Mouse (Mus musculus): ENCODE measurements around the gene Pkd1. TPM values are rescaled to one million over a fixed set of nuclear protein-coding genes. Genes with fewer than 3 reads are reported as not detected.

Gene Pkd1
- polyA plus RNA-seq, 1 experiment from 2014 or later = 12.3 TPM

DNA sequence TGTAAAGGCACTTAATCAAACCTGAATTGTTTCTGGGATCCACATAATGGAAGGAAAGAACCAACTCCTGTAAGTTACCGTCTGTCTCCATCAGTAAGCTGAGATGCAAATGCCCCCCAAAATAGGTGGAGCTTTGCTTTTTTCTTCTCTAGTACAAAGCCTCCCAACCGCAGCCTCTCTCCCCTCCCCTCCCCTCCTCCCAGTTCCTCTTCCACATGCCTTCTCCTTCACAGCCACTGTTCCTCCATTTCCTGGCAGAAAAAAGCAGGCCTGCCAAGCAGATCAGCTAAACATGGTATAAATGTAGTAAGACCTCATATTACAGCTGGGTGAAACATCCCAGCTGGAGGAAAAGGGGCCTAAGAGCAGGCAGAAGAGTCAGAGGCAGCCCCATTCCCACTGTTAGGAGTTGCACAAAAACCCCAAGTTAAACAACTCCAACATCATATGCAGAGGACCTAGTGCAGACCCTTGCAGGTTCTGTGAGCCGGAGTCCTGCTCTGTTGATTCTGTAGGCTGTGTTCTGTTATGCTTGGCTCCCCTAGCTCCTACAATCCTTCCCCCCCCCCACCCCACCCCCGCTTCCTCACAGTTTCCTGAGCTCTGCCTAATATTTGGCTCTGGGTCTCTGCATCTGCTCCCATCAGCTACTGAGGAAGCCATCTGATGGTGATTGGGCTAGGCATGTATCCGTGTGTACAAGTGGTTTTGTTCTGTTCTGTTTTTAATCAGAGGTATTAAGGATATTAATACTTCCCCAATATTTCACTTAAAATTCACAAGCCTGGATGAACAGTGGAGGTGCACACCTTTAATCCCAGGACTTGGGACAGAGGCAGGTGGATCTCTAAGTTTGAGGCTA is 34.2 kb downstream of the Pkd1 start:
- Histone ChIP-seq H3K4me1 (no peaks in the 10 kb centered on the region), H3K36me3 (peaks cover 85% of the 10 kb centered on the region)

DNA sequence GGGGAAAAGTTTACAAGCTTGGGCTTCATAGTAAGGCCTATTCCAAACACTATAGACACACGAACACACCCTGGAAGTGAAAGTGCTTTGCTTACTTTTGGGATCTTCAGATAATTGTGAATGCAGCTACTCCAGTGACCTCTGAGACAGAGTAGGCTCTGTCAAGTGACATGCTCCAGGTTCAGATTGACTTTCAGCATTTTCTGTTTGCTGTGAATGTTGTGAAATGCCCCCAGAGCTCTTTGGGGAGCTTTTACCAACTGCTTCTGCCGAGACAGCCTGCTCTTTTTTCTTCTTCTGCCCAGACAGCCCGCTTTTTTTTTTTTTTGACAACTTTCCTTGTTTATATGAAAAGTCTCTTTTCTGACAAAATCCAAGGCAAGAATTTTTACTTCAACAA is 34.9 kb downstream of the Pkd1 start:
- Histone ChIP-seq H3K27me3 (ENCODE audit: insufficient read depth, poor library complexity, severe bottlenecking) (no peaks in the 10 kb centered on the region), H3K27ac (no peak overlapping the region), H3K36me3 (peaks cover 82% of the 10 kb centered on the region), H3K4me3 (no peak overlapping the region), H3K9me3 (no peaks in the 10 kb centered on the region), H3K4me1 (no peaks in the 10 kb centered on the region)
- 79% methylated on average over 3 of the region's 3 CpGs for WGBS
- DNase-seq (ENCODE audit: low spot score) = no peak

More for the DNA sequence above, 34.2 kb downstream of the Pkd1 start:
- no peak for DNase-seq (ENCODE audit: low spot score)
- Histone ChIP-seq H3K4me3 (no peak overlapping the region), H3K27ac (no peak overlapping the region), H3K9me3 (no peaks in the 10 kb centered on the region), H3K27me3 (ENCODE audit: insufficient read depth, poor library complexity, severe bottlenecking) (no peaks in the 10 kb centered on the region)
- 62% methylated on average over 5 of the region's 5 CpGs for WGBS

DNA sequence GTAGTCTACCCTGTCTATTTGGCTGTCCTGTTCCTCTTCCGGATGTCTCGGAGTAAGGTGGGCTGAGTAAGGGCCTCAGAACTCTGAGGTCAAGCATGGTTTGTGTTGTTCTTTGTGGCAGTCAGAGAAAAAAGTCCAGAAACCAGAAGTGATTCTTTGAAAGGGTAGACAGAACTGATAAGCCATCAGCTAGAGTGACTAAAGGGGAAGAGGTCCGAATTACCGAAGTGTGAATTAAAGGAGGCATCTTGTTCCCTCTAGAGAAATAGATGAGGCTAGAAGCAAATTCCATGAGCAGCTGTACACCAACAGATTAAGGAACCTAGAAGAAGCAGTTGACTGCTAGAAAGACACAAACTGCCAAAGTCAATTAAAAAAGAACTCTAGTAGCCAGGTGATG is 36.9 kb downstream of the Pkd1 start:
- Histone ChIP-seq H3K27me3 (ENCODE audit: insufficient read depth, poor library complexity, severe bottlenecking) (no peaks in the 10 kb centered on the region), H3K4me1 (no peaks in the 10 kb centered on the region), H3K4me3 (no peak overlapping the region), H3K9me3 (no peaks in the 10 kb centered on the region), H3K27ac (no peak overlapping the region), H3K36me3 (peaks cover 78% of the 10 kb centered on the region)
- 92% methylated on average over 4 of the region's 4 CpGs for WGBS
- DNase-seq (ENCODE audit: low spot score) = no peak

DNA sequence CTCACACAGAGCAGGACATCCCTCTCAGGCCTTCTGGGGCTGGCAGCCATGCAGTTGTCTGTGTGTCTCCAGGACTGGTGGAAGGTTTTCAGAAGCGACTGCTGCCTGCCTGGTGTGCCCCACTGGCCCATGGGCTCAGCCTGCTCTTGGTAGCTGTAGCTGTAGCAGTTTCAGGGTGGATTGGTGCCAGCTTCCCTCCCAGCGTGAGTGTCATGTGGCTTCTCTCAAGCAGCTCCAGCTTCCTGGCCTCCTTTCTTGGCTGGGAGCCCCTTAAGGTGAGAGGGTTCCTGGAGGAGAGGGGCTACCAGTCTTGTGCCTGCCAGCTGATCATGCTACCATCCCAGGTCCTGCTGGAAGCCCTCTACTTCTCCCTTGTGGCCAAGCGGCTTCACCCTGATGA is 41.3 kb downstream of the Pkd1 start:
- 80% methylated on average over 3 of the region's 3 CpGs for WGBS

DNA sequence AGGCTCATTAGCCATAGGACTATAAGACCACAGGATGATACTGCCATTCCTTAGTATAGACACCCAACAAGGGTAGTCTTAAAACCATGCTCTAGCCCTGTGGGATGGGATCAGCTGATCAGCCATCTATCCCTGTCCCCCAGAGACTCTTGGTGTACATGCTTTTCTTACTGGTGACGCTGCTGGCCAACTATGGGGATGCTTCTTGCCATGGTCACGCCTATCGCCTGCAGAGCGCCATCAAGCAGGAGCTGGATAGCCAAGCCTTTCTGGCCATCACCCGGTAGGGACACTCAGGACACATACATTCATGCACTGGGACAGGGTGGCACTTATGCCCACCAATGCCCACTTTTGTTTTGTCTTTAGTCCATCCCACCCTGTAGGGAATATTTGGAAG is 42.1 kb downstream of the Pkd1 start:
- Histone ChIP-seq H3K27me3 (ENCODE audit: insufficient read depth, poor library complexity, severe bottlenecking) (no peaks in the 10 kb centered on the region), H3K4me3 (no peak overlapping the region), H3K9me3 (no peaks in the 10 kb centered on the region), H3K27ac (no peak overlapping the region), H3K4me1 (0 out of 2 replicates have a peak, but pooled peaks cover 3% of the 10 kb centered on the region), H3K36me3 (peaks cover 91% of the 10 kb centered on the region)
- 94% methylated on average over 5 of the region's 5 CpGs for WGBS
- DNase-seq (ENCODE audit: low spot score) = no peak

More for the DNA sequence above, 41.3 kb downstream of the Pkd1 start:
- Histone ChIP-seq H3K4me1 (0 out of 2 replicates have a peak, but pooled peaks cover 3% of the 10 kb centered on the region), H3K27ac (no peak overlapping the region), H3K4me3 (no peak overlapping the region), H3K27me3 (ENCODE audit: insufficient read depth, poor library complexity, severe bottlenecking) (no peaks in the 10 kb centered on the region), H3K36me3 (peaks cover 91% of the 10 kb centered on the region), H3K9me3 (no peaks in the 10 kb centered on the region)
- no peak for DNase-seq (ENCODE audit: low spot score)

DNA sequence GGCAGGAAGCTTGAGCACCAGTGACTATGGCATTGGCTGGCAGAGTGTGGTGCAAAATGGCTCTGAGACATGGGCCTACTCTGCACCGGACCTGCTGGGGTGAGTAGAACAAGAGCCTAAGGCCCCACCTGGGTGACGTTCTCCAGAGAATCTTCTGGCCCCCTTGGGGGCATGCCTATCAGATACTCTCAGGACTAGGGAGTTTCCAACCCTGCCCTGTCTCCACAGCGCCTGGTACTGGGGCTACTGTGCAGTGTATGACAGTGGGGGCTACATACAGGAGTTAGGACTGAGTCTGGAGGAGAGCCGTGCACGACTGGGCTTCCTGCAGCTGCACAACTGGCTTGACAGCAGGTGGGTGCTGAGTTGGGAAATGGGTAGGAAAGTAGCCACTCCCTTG is 43.6 kb downstream of the Pkd1 start:
- Histone ChIP-seq H3K4me1 (0 out of 2 replicates have a peak, but pooled peaks cover 3% of the 10 kb centered on the region), H3K27me3 (ENCODE audit: insufficient read depth, poor library complexity, severe bottlenecking) (no peaks in the 10 kb centered on the region), H3K27ac (no peak overlapping the region), H3K36me3 (peaks cover 92% of the 10 kb centered on the region), H3K9me3 (no peaks in the 10 kb centered on the region), H3K4me3 (no peak overlapping the region)
- WGBS = 77% methylated on average over 5 of the region's 5 CpGs
- no peak for DNase-seq (ENCODE audit: low spot score)

DNA sequence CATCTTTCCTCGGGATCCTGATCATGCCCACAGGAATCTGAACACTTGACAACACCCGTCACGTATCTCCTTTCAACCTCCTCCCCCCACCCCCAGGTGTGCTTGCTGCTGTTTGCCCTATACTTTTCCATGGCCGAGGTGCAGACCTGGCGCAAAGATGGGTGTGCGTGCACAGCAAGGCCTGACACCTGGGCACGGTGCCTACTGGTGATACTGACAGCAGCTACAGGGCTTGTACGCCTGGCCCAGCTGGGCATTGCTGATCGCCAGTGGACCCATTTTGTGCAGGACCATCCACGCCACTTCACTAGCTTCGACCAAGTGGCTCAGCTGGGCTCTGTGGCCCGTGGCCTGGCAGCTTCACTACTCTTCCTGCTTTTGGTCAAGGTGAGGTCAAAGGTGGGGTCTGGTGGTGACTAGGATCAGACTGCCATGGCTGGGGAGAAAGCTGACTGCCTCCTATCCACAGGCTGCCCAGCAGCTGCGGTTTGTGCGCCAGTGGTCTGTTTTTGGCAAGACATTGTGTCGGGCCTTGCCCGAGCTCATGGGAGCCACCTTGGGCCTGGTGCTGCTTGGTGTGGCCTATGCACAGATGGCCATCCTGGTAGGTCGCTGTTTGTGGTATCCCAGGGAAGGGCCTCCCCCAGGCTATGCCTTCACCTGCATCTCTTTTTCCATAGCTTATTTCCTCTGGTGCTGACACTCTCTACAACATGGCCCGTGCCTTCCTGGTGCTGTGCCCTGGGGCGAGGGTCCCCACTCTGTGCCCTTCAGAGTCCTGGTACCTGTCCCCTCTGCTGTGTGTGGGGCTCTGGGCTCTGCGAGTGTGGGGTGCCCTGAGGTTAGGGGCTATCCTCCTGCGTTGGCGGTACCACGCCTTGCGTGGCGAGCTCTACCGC is 44.6 kb downstream of the Pkd1 start:
- 91% methylated on average over 26 of the region's 26 CpGs for WGBS
- Histone ChIP-seq H3K4me3 (no peak overlapping the region), H3K4me1 (0 out of 2 replicates have a peak, but pooled peaks cover 3% of the 10 kb centered on the region), H3K27me3 (ENCODE audit: insufficient read depth, poor library complexity, severe bottlenecking) (no peaks in the 10 kb centered on the region), H3K27ac (no peak overlapping the region), H3K36me3 (peaks cover 94% of the 10 kb centered on the region), H3K9me3 (no peaks in the 10 kb centered on the region)
- DNase-seq (ENCODE audit: low spot score) = no peak

DNA sequence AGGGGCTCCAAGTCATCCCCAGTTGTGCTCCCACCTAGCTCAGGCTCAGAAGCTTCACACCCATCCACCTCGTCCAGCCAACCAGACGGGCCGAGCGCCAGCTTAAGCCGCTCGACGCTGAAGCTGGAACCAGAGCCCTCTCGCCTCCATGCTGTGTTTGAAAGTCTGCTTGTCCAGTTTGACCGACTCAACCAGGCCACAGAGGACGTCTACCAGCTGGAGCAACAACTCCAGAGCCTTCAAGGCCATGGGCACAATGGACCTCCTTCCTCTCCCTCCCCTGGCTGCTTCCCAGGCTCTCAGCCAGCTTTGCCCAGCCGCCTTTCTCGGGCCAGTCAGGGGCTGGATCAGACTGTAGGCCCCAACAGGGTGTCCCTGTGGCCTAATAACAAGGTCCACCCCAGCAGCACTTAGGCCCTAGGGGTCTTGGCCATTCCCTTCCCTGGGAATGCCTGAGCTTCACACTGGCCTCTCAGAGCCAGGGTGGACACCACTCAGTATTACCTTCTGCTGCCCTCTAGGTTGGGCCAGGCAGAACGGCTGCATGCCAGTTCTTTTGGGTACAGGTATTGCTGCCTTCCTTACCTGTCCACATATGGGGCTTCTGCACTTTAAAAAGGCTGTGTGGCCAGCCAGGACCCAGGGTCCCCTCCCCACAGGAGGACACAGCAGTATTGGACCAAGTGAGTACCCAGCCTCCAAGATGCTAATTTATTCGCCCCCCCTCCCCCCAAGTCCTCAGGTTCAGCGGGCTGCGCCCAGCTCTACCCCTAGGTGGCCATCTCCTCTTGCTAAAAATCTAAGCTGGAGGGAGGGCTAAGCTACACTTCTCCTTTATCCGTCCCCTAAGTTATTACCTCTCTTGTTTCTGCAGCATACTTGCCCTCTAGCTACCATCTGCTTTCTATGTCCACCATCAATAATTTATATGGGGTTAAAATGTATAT is 45.8 kb downstream of the Pkd1 start:
- Histone ChIP-seq H3K27me3 (ENCODE audit: insufficient read depth, poor library complexity, severe bottlenecking) (no peaks in the 10 kb centered on the region), H3K9me3 (no peaks in the 10 kb centered on the region), H3K4me1 (0 out of 2 replicates have a peak, but pooled peaks cover 3% of the 10 kb centered on the region), H3K27ac (no peak overlapping the region), H3K36me3 (peaks cover 99% of the 10 kb centered on the region), H3K4me3 (no peak overlapping the region)
- no peak for DNase-seq (ENCODE audit: low spot score)
- 81% methylated on average over 17 of the region's 17 CpGs for WGBS

DNA sequence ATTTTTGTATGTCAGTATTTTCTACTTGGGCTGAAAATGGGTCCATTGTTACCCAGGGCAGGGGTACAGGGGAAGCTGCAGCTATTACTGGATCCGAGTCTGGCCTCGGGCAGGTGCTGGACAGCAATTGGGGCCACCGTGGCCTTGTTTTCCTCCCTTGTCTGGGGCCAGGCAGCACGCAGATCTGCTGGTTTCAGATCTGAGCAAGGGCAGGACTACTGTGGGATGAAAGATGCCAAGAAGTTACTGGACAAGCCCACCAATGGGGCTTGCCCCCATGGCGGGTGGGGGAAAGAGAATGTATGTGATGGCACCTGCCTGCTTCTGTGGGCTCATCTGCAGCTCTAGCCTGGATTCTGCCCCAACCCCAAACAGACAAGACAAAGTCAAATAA is 46.4 kb downstream of the Pkd1 start:
- Histone ChIP-seq H3K4me3 (no peak overlapping the region), H3K36me3 (peaks cover 99% of the 10 kb centered on the region), H3K27me3 (ENCODE audit: insufficient read depth, poor library complexity, severe bottlenecking) (no peaks in the 10 kb centered on the region), H3K9me3 (no peaks in the 10 kb centered on the region), H3K4me1 (0 out of 2 replicates have a peak, but pooled peaks cover 3% of the 10 kb centered on the region), H3K27ac (no peak overlapping the region)
- no peak for DNase-seq (ENCODE audit: low spot score)
- WGBS = 78% methylated on average over 5 of the region's 5 CpGs

DNA sequence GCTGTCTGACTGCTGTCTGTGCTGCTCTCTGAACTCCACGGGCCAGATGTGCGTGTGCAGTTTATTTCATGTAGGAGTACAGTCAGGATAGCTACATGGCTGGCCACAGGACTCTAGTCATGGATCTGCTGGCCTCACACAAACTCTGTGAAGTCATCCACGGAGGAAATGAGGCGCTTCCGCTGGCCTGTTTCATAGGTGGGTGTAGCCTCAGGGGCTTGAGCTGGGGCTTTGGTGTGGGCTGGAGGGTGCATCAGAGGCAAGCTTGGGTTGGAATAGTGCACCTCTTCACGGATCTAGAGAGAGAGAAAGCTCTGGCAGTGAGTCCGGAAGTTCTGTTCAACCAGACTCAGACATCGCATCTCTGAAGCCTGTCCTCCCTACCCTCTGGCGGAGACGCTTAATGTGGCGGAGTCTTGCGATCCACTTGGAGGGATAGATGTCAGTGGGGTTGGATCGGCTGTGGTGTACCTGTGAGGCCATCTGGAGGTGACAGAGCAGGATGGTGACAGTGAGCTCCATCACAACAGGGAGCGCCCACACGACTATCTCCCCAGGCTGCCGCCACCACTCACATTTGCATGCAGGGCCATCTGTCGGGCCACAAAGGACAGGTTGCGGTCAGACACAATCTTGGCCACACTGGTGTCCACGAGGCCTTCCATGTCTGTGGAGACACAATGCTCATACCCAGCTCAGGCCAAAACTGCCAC is 47.0 kb downstream of the Pkd1 start:
- H3K27ac ChIP-seq = no peak overlapping the region
- no peaks in the 10 kb centered on the region for H3K9me3 ChIP-seq
- H3K4me3 ChIP-seq = no peak overlapping the region
- H3K4me1 ChIP-seq = 0 out of 2 replicates have a peak, but pooled peaks cover 3% of the 10 kb centered on the region
- 88% methylated on average over 19 of the region's 19 CpGs for whole genome bisulfite sequencing
- DNase-seq (ENCODE audit: low spot score) = no peak
- peaks cover 99% of the 10 kb centered on the region for H3K36me3 ChIP-seq
- no peaks in the 10 kb centered on the region for H3K27me3 ChIP-seq (ENCODE audit: insufficient read depth, poor library complexity, severe bottlenecking)

DNA sequence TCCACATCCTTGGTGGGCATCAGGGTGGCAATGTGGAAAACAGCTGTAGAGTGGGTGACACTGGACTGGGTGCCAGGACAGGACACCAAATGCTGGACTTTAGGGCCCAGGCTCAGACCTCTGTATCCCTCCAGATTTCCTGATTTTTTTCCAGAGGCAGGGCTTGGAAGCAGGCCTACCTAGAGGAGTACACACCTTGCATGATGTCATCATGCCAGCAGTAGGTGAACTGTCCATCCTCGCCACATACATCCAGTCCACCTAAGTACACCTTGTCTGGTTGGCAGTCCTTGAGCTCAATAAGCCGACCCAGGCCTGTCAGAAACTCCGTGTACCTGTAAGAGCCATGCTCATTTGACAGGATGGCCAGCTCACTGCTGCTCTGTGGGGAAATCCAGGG is 48.4 kb downstream of the Pkd1 start:
- Histone ChIP-seq H3K27me3 (ENCODE audit: insufficient read depth, poor library complexity, severe bottlenecking) (no peaks in the 10 kb centered on the region), H3K4me1 (0 out of 2 replicates have a peak, but pooled peaks cover 3% of the 10 kb centered on the region), H3K27ac (no peak overlapping the region)

DNA sequence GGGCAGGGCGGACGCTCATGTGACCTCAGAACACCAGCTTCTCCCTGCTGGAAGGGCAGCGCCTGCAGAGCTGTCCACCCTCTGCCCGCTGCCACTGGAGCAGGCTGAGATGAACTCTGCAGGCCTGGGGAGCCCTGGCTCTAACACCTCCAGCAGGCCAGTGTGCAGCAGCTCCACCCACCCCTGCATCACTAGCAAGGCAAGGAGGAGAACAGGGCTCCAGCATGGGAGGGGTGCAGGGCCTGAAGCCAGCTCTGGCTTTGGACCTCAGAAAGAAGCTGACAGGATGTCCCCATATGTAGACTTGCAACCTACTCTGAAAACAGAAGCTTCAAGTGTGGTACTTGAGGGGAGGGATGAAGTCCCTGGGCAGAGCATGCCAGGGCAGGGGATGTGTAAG is 50.9 kb downstream of the Pkd1 start:
- Histone ChIP-seq H3K36me3 (peaks cover 99% of the 10 kb centered on the region), H3K27me3 (ENCODE audit: insufficient read depth, poor library complexity, severe bottlenecking) (no peaks in the 10 kb centered on the region), H3K4me3 (no peak overlapping the region), H3K27ac (no peak overlapping the region), H3K4me1 (no peaks in the 10 kb centered on the region), H3K9me3 (no peaks in the 10 kb centered on the region)
- DNase-seq (ENCODE audit: low spot score) = no peak
- whole genome bisulfite sequencing = 84% methylated on average over 4 of the region's 4 CpGs

More for the DNA sequence above, 48.4 kb downstream of the Pkd1 start:
- H3K36me3 ChIP-seq = peaks cover 99% of the 10 kb centered on the region
- 89% methylated on average over 3 of the region's 3 CpGs for WGBS
- no peak overlapping the region for H3K4me3 ChIP-seq
- DNase-seq (ENCODE audit: low spot score) = no peak
- H3K9me3 ChIP-seq = no peaks in the 10 kb centered on the region
